Mouse (Mus musculus) limb, embryonic 10.5 days (tissue): ENCODE results near the gene Efs. TPM values are rescaled to one million over a fixed set of nuclear protein-coding genes. Genes with fewer than 3 reads are reported as not detected.

Source experiments
- DNase-seq: peaks from one replicate; pipeline ENCODE4 v3.0.0-alpha.2; 2017; ENCODE audit warnings: low spot score
- H3K27ac ChIP-seq: fragments of 300-500 bp; sonication (generic); 2 replicates; pipeline ENCODE4 v1.5.1; 2016; ENCODE audit warnings: mild to moderate bottlenecking
- H3K27me3 ChIP-seq: fragments of 300-500 bp; sonication (generic); 2 replicates; pipeline ENCODE4 v1.6.1; 2016; ENCODE audit warnings: low read depth, mild to moderate bottlenecking; ENCODE audit not compliant: poor library complexity, severe bottlenecking
- H3K36me3 ChIP-seq: fragments of 300-500 bp; sonication (generic); 2 replicates; pipeline ENCODE4 v1.6.1; 2016; ENCODE audit warnings: mild to moderate bottlenecking, moderate library complexity
- H3K4me1 ChIP-seq: fragments of 300-500 bp; sonication (generic); 2 replicates; pipeline ENCODE4 v1.6.1; 2016
- H3K4me3 ChIP-seq: fragments of 300-500 bp; sonication (generic); 2 replicates; pipeline ENCODE4 v1.5.1; 2016; ENCODE audit warnings: mild to moderate bottlenecking, moderate library complexity
- H3K9me3 ChIP-seq: fragments of 300-500 bp; sonication (generic); replicated peaks from 2 replicates; pipeline ENCODE4 v1.6.1; 2016; ENCODE audit warnings: mild to moderate bottlenecking
- WGBS: fragments of 180-500 bp; shearing (Covaris S2); methylation state at CpG from one replicate; pipeline ENCODE4 v1.1.7; 2016; 5-methylcytosine and 5-hydroxymethylcytosine counted together
- microRNA counts: library from miRNA; unstranded; fragments of <30 nt; microRNA quantifications from one replicate; lab custom pipeline; 2017
- microRNA-seq: library from miRNA; unstranded; fragments of <30 nt; microRNA quantifications from one replicate; pipeline ENCODE4, GENCODE M21; 2017
- polyA plus RNA-seq: library from polyadenylated mRNA; unstranded; fragments of >200 nt; fragmentation: Nextera tagmentation; extraction: Ambion mirVana; gene quantifications from 2 replicates; pipeline ENCODE4 v1.2.1, GENCODE M21; 2016

Efs gene
- polyA plus RNA-seq, 1 experiment from 2014 or later, result 53.4 TPM

DNA sequence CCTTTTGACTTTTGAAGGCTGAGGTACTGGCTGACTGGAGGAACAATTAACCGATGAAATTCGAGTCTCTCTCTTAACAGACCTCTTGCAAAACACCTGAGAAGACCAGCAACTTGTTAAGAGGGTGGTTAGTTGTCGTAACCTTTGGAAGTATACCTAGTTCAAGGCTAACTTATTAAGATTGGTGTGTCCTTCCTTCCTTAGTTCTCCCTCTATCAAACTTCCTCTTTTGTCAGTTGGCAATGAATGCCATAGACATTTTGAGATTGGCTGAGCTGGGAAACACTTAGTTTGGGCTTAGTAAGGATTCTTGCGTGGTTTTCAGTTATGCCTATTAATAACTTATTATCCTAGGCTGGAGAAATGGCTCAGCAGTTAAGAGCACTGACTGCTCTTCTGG is 57.9 kb downstream of the Efs start:
- no peaks in the 10 kb centered on the region for H3K9me3 ChIP-seq
- peaks cover 6% of the 10 kb centered on the region for H3K4me1 ChIP-seq
- no peak for DNase-seq
- H3K27me3 ChIP-seq, result no peaks in the 10 kb centered on the region
- no peak overlapping the region for H3K27ac ChIP-seq
- 84% methylated on average over 4 of the region's 4 CpGs for WGBS
- no peaks in the 10 kb centered on the region for H3K36me3 ChIP-seq
- H3K4me3 ChIP-seq, result no peak overlapping the region

DNA sequence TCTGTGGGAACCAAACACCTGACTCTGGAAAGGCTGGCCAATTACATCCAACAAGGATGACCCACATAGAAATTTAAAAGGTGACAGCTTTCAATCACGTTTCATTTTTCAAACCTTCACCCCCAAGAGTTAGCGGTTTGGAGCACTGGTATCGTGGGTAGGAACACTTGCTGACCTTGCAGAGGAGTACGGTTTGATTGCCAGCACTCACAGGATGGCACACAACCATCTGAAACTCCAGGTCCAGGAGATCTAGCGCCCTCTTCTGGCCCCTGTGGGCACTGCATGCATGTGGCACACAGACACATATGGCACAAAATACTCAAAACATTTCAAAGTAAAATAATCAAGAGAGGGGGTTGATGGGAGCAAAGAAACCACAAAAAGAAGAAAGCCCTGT is 59.0 kb downstream of the Efs start:
- Histone ChIP-seq H3K4me3 (no peak overlapping the region), H3K36me3 (no peaks in the 10 kb centered on the region), H3K9me3 (no peaks in the 10 kb centered on the region), H3K27ac (no peak overlapping the region), H3K4me1 (peaks cover 8% of the 10 kb centered on the region), H3K27me3 (no peaks in the 10 kb centered on the region)
- WGBS, result 58% methylated on average over 5 of the region's 5 CpGs
- DNase-seq, result peak; percentile 44

MicroRNAs within 50 kb of the gene (microRNA counts, 519-probe panel; counts per million panel counts)
- microRNA mmu-miR-208a (lab: Ali Mortazavi, UCI), result 684 counts per million, percentile 72 among the panel's probes with 10 or more counts
- 684 counts per million, percentile 72 among the panel's probes with 10 or more counts for microRNA mmu-miR-208b (lab: Ali Mortazavi, UCI)

Small RNA genes within 50 kb of the gene (microRNA-seq; reads per million reads assigned to microRNA genes)
- gene Mir208a (12.0 reads per million, percentile 21 among the genes with 10 or more reads in this experiment), gene Mir208b (40.4 reads per million, percentile 39 among the genes with 10 or more reads in this experiment)

Other genes starting within 250 kb of the Efs start
- 112 and 116 TPM in 2 replicates for gene 1700123O20Rik, start 239.9 kb downstream of the Efs start, polyA plus RNA-seq
- 142 and 144 TPM in 2 replicates for gene Acin1, start 239.2 kb downstream of the Efs start, polyA plus RNA-seq
- 0.10 and 0.16 TPM in 2 replicates for gene Gm29776, start 227.3 kb downstream of the Efs start, polyA plus RNA-seq
- gene Cebpe, start 214.0 kb downstream of the Efs start, polyA plus RNA-seq, result not detected in 2 replicates
- gene Slc7a8, start 144.2 kb downstream of the Efs start, polyA plus RNA-seq, result 0.50 and 0.77 TPM in 2 replicates
- not detected in 2 replicates for gene Rnf212b, start 112.0 kb downstream of the Efs start, polyA plus RNA-seq
- 17.8 and 22.6 TPM in 2 replicates for gene Homez, start 55.2 kb downstream of the Efs start, polyA plus RNA-seq
- 0.08 TPM in 1 of 2 replicates, not detected in the other for gene Ppp1r3e, start 48.6 kb downstream of the Efs start, polyA plus RNA-seq
- 1.7 and 2.2 TPM in 2 replicates for gene Bcl2l2, start 42.7 kb downstream of the Efs start, polyA plus RNA-seq
- 0.55 TPM in 1 of 2 replicates, not detected in the other for gene Gm20521, start 42.7 kb downstream of the Efs start, polyA plus RNA-seq
- gene Pabpn1, start 33.6 kb downstream of the Efs start, polyA plus RNA-seq, result 173 and 178 TPM in 2 replicates
- 31.2 and 52.7 TPM in 2 replicates for gene Slc22a17, start 13.0 kb downstream of the Efs start, polyA plus RNA-seq
- gene Il25, start 6.6 kb upstream of the Efs start, polyA plus RNA-seq, result 0.14 TPM in 1 of 2 replicates, not detected in the other
- gene Cmtm5, start 10.1 kb upstream of the Efs start, polyA plus RNA-seq, result 0.38 and 1.2 TPM in 2 replicates
- gene Myh6, start 40.8 kb upstream of the Efs start, polyA plus RNA-seq, result 1.5 and 2.3 TPM in 2 replicates
- not detected in 2 replicates for gene Gm17428, start 50.8 kb upstream of the Efs start, polyA plus RNA-seq
- 2.2 and 4.4 TPM in 2 replicates for gene Myh7, start 68.5 kb upstream of the Efs start, polyA plus RNA-seq
- gene Ngdn, start 89.3 kb upstream of the Efs start, polyA plus RNA-seq, result 97.5 and 98.1 TPM in 2 replicates
- 4.1 and 5.6 TPM in 2 replicates for gene Zfhx2, start 166.2 kb upstream of the Efs start, polyA plus RNA-seq
- 22.0 and 25.6 TPM in 2 replicates for gene Thtpa, start 168.7 kb upstream of the Efs start, polyA plus RNA-seq
- gene Ap1g2, start 180.5 kb upstream of the Efs start, polyA plus RNA-seq, result 10.6 and 12.5 TPM in 2 replicates
- 0.03 and 0.08 TPM in 2 replicates for gene Jph4, start 190.8 kb upstream of the Efs start, polyA plus RNA-seq